Mouse (Mus musculus): ENCODE data around the gene Itch.

DNA sequence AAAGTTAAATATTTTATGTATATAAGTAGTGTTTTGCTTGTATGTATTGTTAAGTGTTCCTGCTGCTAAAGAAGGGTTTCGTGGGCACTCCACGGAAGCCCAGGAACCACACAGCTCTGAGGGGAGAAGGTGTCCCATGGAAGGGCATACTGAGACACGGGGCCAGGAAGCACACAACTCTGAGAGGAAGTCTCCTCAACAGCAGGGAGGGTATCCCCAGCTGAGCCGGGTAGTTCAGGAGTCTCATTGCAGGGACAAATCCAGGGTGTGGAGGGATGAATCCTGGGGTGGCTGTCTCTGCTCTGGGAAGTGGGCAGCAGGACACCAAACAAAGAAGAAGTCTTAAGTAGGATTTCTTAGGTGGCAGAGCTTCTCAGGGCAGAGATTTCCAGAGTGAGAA lies 104.0 kb downstream of the Itch start:
- TF ChIP-seq CTCF (IDR thresholded peaks at IDR 0.05; ENCODE audit: low read depth) (no peak), EP300 (optimal IDR thresholded peaks at IDR 0.05) (no peak)

Measured in stomach, postnatal 0 days (tissue).